Comparison of ENCODE assay signal across 12 mouse cellular contexts in genomic region chr12:4020505-4020904, GRCm38 (mm10). TPM values are rescaled to one million over a fixed set of nuclear protein-coding genes. Genes with fewer than 3 reads are reported as not detected.
DNase-seq lines count a peak whose midpoint lies in the region; ATAC-seq and TF ChIP-seq lines count a peak whose summit lies in the region.
"Had no signal": no experiment of that assay in that cellular context is flagged by ENCODE, and none has a peak within 500 bp of the region (broad histone marks: within the 10 kb centered on the region; RNA-seq: fewer than 3 reads in every experiment).

No protein-coding gene starts in this region.

- peak overlapping the region; percentile 48; the same call in 1 of the 2 replicates for H3K9ac ChIP-seq in heart, adult 2 months (ENCODE audit: low read depth, low read length)
- H3K9ac ChIP-seq in heart, embryonic 12.5 days = no peak overlapping the region
- no peak overlapping the region for H3K9ac ChIP-seq in hindbrain, embryonic 16.5 days (ENCODE audit: low read depth, low read length)
- H3K9ac ChIP-seq: liver, embryonic 14.5 days; stomach, embryonic 15.5 days had no signal

- peaks cover 3% of the 10 kb centered on the region for H3K36me3 ChIP-seq in heart, adult 2 months (ENCODE audit: control insufficient read depth, insufficient read depth, low read length)
- no peaks in the 10 kb centered on the region for H3K36me3 ChIP-seq in heart, embryonic 12.5 days
- no peaks in the 10 kb centered on the region for H3K36me3 ChIP-seq in hindbrain, embryonic 16.5 days (ENCODE audit: control insufficient read depth, insufficient read depth, low read length)
- H3K36me3 ChIP-seq: stomach, embryonic 15.5 days had no signal

- H3K27me3 ChIP-seq in heart, adult 2 months (ENCODE audit: control insufficient read depth, insufficient read depth, low read length) = no peaks in the 10 kb centered on the region
- no peaks in the 10 kb centered on the region for H3K27me3 ChIP-seq in heart, embryonic 12.5 days (replicated peaks)
- no peaks in the 10 kb centered on the region for H3K27me3 ChIP-seq in hindbrain, embryonic 16.5 days (replicated peaks; ENCODE audit: control insufficient read depth, insufficient read depth, low read length)
- H3K27me3 ChIP-seq: stomach, embryonic 15.5 days had no signal

- peaks cover 23% of the 10 kb centered on the region for H3K4me1 ChIP-seq in heart, adult 2 months (ENCODE audit: control insufficient read depth, insufficient read depth, low read length)
- H3K4me1 ChIP-seq in heart, embryonic 12.5 days (replicated peaks) = peaks cover 54% of the 10 kb centered on the region
- H3K4me1 ChIP-seq in hindbrain, embryonic 16.5 days (ENCODE audit: control insufficient read depth, insufficient read depth, low read depth, low read length) = peaks cover 4% of the 10 kb centered on the region; the same call in 1 of the 2 replicates

- H3K9me3 ChIP-seq in heart, embryonic 12.5 days (replicated peaks) = no peaks in the 10 kb centered on the region
- H3K9me3 ChIP-seq in hindbrain, embryonic 16.5 days (ENCODE audit: control insufficient read depth, low read length) = no peaks in the 10 kb centered on the region
- H3K9me3 ChIP-seq: stomach, embryonic 15.5 days had no signal

- no peak overlapping the region for H3K4me3 ChIP-seq in layer of hippocampus, adult 2 months
- H3K4me3 ChIP-seq in heart, adult 2 months = no peak overlapping the region
- H3K4me3 ChIP-seq in heart, embryonic 12.5 days = no peak overlapping the region
- H3K4me3 ChIP-seq in hindbrain, embryonic 16.5 days (ENCODE audit: low read length) = no peak overlapping the region
- H3K4me3 ChIP-seq: myocyte; stomach, embryonic 15.5 days had no signal

- ATAC-seq in heart, embryonic 12.5 days (ENCODE audit: insufficient number of reproducible peaks, low FRiP score) = peak; percentile 83
- ATAC-seq in hindbrain, embryonic 16.5 days = peak; percentile 34; the same call in 1 of the 2 replicates
- ATAC-seq in megakaryocyte progenitor cell, adult 5-6 weeks (replicated peaks; ENCODE audit: poor library complexity) = no peak

- WGBS in heart, adult 2 months = 26% methylated on average over 8 of the region's 8 CpGs
- WGBS in heart, embryonic 12.5 days = 20% methylated on average over 8 of the region's 8 CpGs
- 42% methylated on average over 8 of the region's 8 CpGs for WGBS in hindbrain, embryonic 16.5 days

- TF ChIP-seq POLR2A in heart, adult 2 months (IDR thresholded peaks at IDR 0.05; ENCODE audit: insufficient read depth, low read depth, low read length) = no peak

- TF ChIP-seq CTCF in layer of hippocampus, adult 2 months (conservative IDR thresholded peaks at IDR 0.05) = no peak
- no peak for TF ChIP-seq CTCF in heart, adult 2 months (IDR thresholded peaks at IDR 0.05)

- H3K4me2 ChIP-seq in heart, embryonic 12.5 days = peak overlapping the region; percentile 14; the same call in 1 of the 2 replicates
- H3K4me2 ChIP-seq in hindbrain, embryonic 16.5 days (ENCODE audit: low read length) = no peak overlapping the region
- H3K4me2 ChIP-seq: stomach, embryonic 15.5 days had no signal

- H3K27ac ChIP-seq in layer of hippocampus, adult 2 months = peak overlapping the region; percentile 36; the same call in 1 of the 2 replicates
- H3K27ac ChIP-seq in heart, adult 2 months = peak overlapping the region; percentile 49
- peak overlapping the region; percentile 85 for H3K27ac ChIP-seq in heart, embryonic 12.5 days (ENCODE audit: poor library complexity, severe bottlenecking)
- H3K27ac ChIP-seq in hindbrain, embryonic 16.5 days (ENCODE audit: low read depth, low read length) = no peak overlapping the region
- H3K27ac ChIP-seq: kidney, postnatal 0 days; liver, embryonic 14.5 days; stomach, embryonic 15.5 days had no signal

- no peak for DNase-seq in layer of hippocampus, adult 2 months (ENCODE audit: low spot score in 2 of 2)
- no peak for DNase-seq in layer of hippocampus, adult 18-20 months (ENCODE audit: low spot score in 2 of 2)
- peak; percentile 46 to 61 for DNase-seq in heart, adult 2 months
- DNase-seq in urinary bladder, postnatal 10 days (ENCODE audit: low spot score) = no peak
- no peak for DNase-seq in spleen, adult 18-20 months

- TF ChIP-seq EP300 in heart, adult 2 months (IDR thresholded peaks at IDR 0.05; ENCODE audit: insufficient read depth, low read depth, low read length) = no peak

- H3K79me2 ChIP-seq in heart, adult 2 months (replicated peaks; ENCODE audit: control insufficient read depth, insufficient read depth, low read length) = no peaks in the 10 kb centered on the region

- intact Hi-C loops in heart, adult 2 months (cut with DNase I) = loop anchor here (1.0 to 2.0 kb wide), 2 partner anchors 14 to 21 kb away; no protein-coding TSS in a partner anchor

RNA-seq across cellular contexts. Expression of gene Efr3b, which starts 18.2 kb away (rescaled TPM):
- total RNA-seq in layer of hippocampus, adult 2 months (2021) = 100 to 1,000 TPM in 1 of 2 experiments, 10 to 100 TPM in 1; 91.8 to 104 TPM
- total RNA-seq in layer of hippocampus, adult 18-20 months (2021) = 10 to 100 TPM; 91.9 to 92.3 TPM
- 1 to 10 TPM; 5.3 to 6.4 TPM for total RNA-seq in heart, adult 2 months (2021)
- polyA plus RNA-seq in heart, adult 2 months (2012; rRNA removed) = 9.9 and 11.1 TPM in 2 replicates
- 13.5 and 13.8 TPM in 2 replicates for polyA plus RNA-seq in heart, embryonic 12.5 days (2016; fragmentation: Nextera tagmentation; extraction: Ambion mirVana)
- 34.2 and 39.0 TPM in 2 replicates for polyA plus RNA-seq in hindbrain, embryonic 16.5 days (2015; fragmentation: Nextera tagmentation; extraction: Ambion mirVana)
- total RNA-seq in megakaryocyte progenitor cell, adult 5-6 weeks (2015) = 0.24 and 0.30 TPM in 2 replicates
- 0.41 and 1.9 TPM in 2 replicates for total RNA-seq in megakaryocyte progenitor cell, adult 5-6 weeks (2017)

Comparison
In these comparisons a context has a peak if more than half of its experiments do, and no peak if none do; other contexts are left out.
1. DNase-seq: peak in heart, adult 2 months (2 of 2); none in layer of hippocampus, adult 2 months (0 of 2), layer of hippocampus, adult 18-20 months (0 of 2), urinary bladder, postnatal 10 days (single experiment) and spleen, adult 18-20 months (0 of 2).
2. RNA of gene Efr3b, which starts 18.2 kb away (total RNA-seq): 91.8 to 104 TPM in layer of hippocampus, adult 2 months and 91.9 to 92.3 TPM in layer of hippocampus, adult 18-20 months; 5.3 to 6.4 TPM in heart, adult 2 months and 0.24 to 1.9 TPM in megakaryocyte progenitor cell, adult 5-6 weeks; every median in the first group is over 10 times any median in the second.